Mouse (Mus musculus): ENCODE measurements around the gene Emc10. TPM values are rescaled to one million over a fixed set of nuclear protein-coding genes. Genes with fewer than 3 reads are reported as not detected.
A peak's percentile ranks its signal among the peaks of the same experiment; 100 is the strongest.

The Emc10 gene
- polyA plus RNA-seq, 1 experiment = 298 TPM

- Histone ChIP-seq H3K36me3 (ENCODE audit: control insufficient read depth, insufficient read depth, low read length) (no peaks in the 10 kb centered on the region), H3K27ac (ENCODE audit: insufficient read depth, low read depth, low read length) (no peak overlapping the region), H3K4me3 (ENCODE audit: insufficient read depth, low read depth, low read length) (no peak overlapping the region), H3K4me1 (ENCODE audit: control insufficient read depth, insufficient read depth, low read length) (no peaks in the 10 kb centered on the region; the same call in 1 of the 2 replicates), H3K27me3 (replicated peaks; ENCODE audit: control insufficient read depth, insufficient read depth, low read length) (no peaks in the 10 kb centered on the region)
- TF ChIP-seq CTCF (conservative IDR thresholded peaks at IDR 0.05; ENCODE audit: insufficient read depth, insufficient read length, low read depth, low read length) (no peak), POLR2A (IDR thresholded peaks at IDR 0.05; ENCODE audit: low read depth, low read length) (no peak)
- DNase-seq = no peak
- WGBS = 37% methylated on average over 5 of the region's 5 CpGs
These were observed 34.9 kb upstream of the Emc10 start for GRCm38 (mm10) chr7:44531207-44531606.

DNA sequence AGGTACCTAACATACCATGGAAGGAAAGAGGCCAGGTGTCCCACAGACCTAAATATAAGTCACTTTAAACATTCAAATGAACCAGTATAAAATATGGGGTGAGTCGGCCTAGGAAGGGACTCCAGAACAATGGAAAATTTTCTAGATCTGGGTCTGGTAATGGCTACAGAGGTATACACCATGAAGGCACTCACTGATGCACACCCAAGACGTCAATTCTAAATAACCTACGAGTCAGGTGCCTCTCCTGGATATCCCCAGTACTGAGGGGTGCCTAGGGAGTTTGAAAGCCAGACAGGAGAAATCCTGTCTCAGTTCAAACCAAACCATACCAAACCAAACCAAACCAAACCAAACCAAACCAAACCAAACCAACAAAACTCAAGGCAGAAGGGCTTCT, 34.2 kb upstream of the Emc10 start:
- H3K4me1 ChIP-seq (ENCODE audit: control insufficient read depth, insufficient read depth, low read length) = no peaks in the 10 kb centered on the region; the same call in 1 of the 2 replicates
- 80% methylated on average over 3 of the region's 3 CpGs for WGBS
- no peaks in the 10 kb centered on the region for H3K27me3 ChIP-seq (replicated peaks; ENCODE audit: control insufficient read depth, insufficient read depth, low read length)
- no peak overlapping the region for H3K27ac ChIP-seq (ENCODE audit: insufficient read depth, low read depth, low read length)
- no peaks in the 10 kb centered on the region for H3K36me3 ChIP-seq (ENCODE audit: control insufficient read depth, insufficient read depth, low read length)
- H3K4me3 ChIP-seq (ENCODE audit: insufficient read depth, low read depth, low read length) = no peak overlapping the region
- TF ChIP-seq POLR2A (IDR thresholded peaks at IDR 0.05; ENCODE audit: low read depth, low read length) = no peak
- no peak for TF ChIP-seq CTCF (conservative IDR thresholded peaks at IDR 0.05; ENCODE audit: insufficient read depth, insufficient read length, low read depth, low read length)
- DNase-seq = no peak

- no peaks in the 10 kb centered on the region; the same call in 1 of the 2 replicates for H3K4me1 ChIP-seq (ENCODE audit: control insufficient read depth, insufficient read depth, low read length)
- no peaks in the 10 kb centered on the region for H3K27me3 ChIP-seq (replicated peaks; ENCODE audit: control insufficient read depth, insufficient read depth, low read length)
- no peaks in the 10 kb centered on the region for H3K36me3 ChIP-seq (ENCODE audit: control insufficient read depth, insufficient read depth, low read length)
- TF ChIP-seq CTCF (conservative IDR thresholded peaks at IDR 0.05; ENCODE audit: insufficient read depth, insufficient read length, low read depth, low read length) (no peak), POLR2A (IDR thresholded peaks at IDR 0.05; ENCODE audit: low read depth, low read length) (no peak)
- H3K27ac ChIP-seq (ENCODE audit: insufficient read depth, low read depth, low read length) = no peak overlapping the region
- no peak for DNase-seq
- WGBS = 83% methylated on average over 5 of the region's 5 CpGs
- no peak overlapping the region for H3K4me3 ChIP-seq (ENCODE audit: insufficient read depth, low read depth, low read length)
These were observed 33.2 kb upstream of the Emc10 start for GRCm38 (mm10) chr7:44529518-44529917.

GRCm38 (mm10) chr7:44527483-44528398, 31.4 kb upstream of the Emc10 start:
- TF ChIP-seq CTCF (conservative IDR thresholded peaks at IDR 0.05; ENCODE audit: insufficient read depth, insufficient read length, low read depth, low read length) = peak; percentile 72
- peak; percentile 36 for TF ChIP-seq POLR2A (IDR thresholded peaks at IDR 0.05; ENCODE audit: low read depth, low read length)
- no peaks in the 10 kb centered on the region for H3K27me3 ChIP-seq (replicated peaks; ENCODE audit: control insufficient read depth, insufficient read depth, low read length)
- H3K4me3 ChIP-seq (ENCODE audit: insufficient read depth, low read depth, low read length) = peak overlapping the region; percentile 40
- 6% methylated on average over 40 of the region's 40 CpGs for WGBS
- no peaks in the 10 kb centered on the region for H3K36me3 ChIP-seq (ENCODE audit: control insufficient read depth, insufficient read depth, low read length)
- peak; percentile 90 for DNase-seq
- H3K4me1 ChIP-seq (ENCODE audit: control insufficient read depth, insufficient read depth, low read length) = no peaks in the 10 kb centered on the region; the same call in 1 of the 2 replicates
- peak overlapping the region; percentile 79 for H3K27ac ChIP-seq (ENCODE audit: insufficient read depth, low read depth, low read length)

GRCm38 (mm10) chr7:44526414-44527154, 30.3 kb upstream of the Emc10 start:
- TF ChIP-seq CTCF (conservative IDR thresholded peaks at IDR 0.05; ENCODE audit: insufficient read depth, insufficient read length, low read depth, low read length) (no peak), POLR2A (IDR thresholded peaks at IDR 0.05; ENCODE audit: low read depth, low read length) (no peak)
- no peaks in the 10 kb centered on the region for H3K36me3 ChIP-seq (ENCODE audit: control insufficient read depth, insufficient read depth, low read length)
- H3K4me3 ChIP-seq (ENCODE audit: insufficient read depth, low read depth, low read length) = no peak overlapping the region
- no peak for DNase-seq
- no peak overlapping the region for H3K27ac ChIP-seq (ENCODE audit: insufficient read depth, low read depth, low read length)
- WGBS = 92% methylated on average over 14 of the region's 14 CpGs
- H3K4me1 ChIP-seq (ENCODE audit: control insufficient read depth, insufficient read depth, low read length) = no peaks in the 10 kb centered on the region; the same call in 1 of the 2 replicates
- H3K27me3 ChIP-seq (replicated peaks; ENCODE audit: control insufficient read depth, insufficient read depth, low read length) = no peaks in the 10 kb centered on the region

- peak overlapping the region; percentile 9 for H3K4me3 ChIP-seq (ENCODE audit: insufficient read depth, low read depth, low read length)
- H3K27me3 ChIP-seq (replicated peaks; ENCODE audit: control insufficient read depth, insufficient read depth, low read length) = no peaks in the 10 kb centered on the region
- peak; percentile 96 for DNase-seq
- TF ChIP-seq POLR2A (IDR thresholded peaks at IDR 0.05; ENCODE audit: low read depth, low read length) = no peak
- TF ChIP-seq CTCF (conservative IDR thresholded peaks at IDR 0.05; ENCODE audit: insufficient read depth, insufficient read length, low read depth, low read length) = no peak
- H3K36me3 ChIP-seq (ENCODE audit: control insufficient read depth, insufficient read depth, low read length) = no peaks in the 10 kb centered on the region
- 8% methylated on average over 22 of the region's 22 CpGs for WGBS
- H3K27ac ChIP-seq (ENCODE audit: insufficient read depth, low read depth, low read length) = no peak overlapping the region
- H3K4me1 ChIP-seq (ENCODE audit: control insufficient read depth, insufficient read depth, low read length) = no peaks in the 10 kb centered on the region; the same call in 1 of the 2 replicates
These were observed 28.9 kb upstream of the Emc10 start for GRCm38 (mm10) chr7:44525126-44525832.
